Mouse (Mus musculus) megakaryocyte, embryonic 14.5 days (primary cell): ENCODE data around the gene Rad51b.

ENCODE experiments used
- FLI1 ChIP-seq: IDR thresholded peaks from 2 replicates; pipeline ENCODE4 v1.6.1; 2012; ENCODE audit warnings: low read length, inconsistent platforms, mixed read lengths
- GATA1 ChIP-seq: IDR thresholded peaks from 3 replicates; pipeline ENCODE4 v1.6.1; 2012; ENCODE audit warnings: mixed read lengths, low read length, inconsistent platforms, borderline replicate concordance

DNA sequence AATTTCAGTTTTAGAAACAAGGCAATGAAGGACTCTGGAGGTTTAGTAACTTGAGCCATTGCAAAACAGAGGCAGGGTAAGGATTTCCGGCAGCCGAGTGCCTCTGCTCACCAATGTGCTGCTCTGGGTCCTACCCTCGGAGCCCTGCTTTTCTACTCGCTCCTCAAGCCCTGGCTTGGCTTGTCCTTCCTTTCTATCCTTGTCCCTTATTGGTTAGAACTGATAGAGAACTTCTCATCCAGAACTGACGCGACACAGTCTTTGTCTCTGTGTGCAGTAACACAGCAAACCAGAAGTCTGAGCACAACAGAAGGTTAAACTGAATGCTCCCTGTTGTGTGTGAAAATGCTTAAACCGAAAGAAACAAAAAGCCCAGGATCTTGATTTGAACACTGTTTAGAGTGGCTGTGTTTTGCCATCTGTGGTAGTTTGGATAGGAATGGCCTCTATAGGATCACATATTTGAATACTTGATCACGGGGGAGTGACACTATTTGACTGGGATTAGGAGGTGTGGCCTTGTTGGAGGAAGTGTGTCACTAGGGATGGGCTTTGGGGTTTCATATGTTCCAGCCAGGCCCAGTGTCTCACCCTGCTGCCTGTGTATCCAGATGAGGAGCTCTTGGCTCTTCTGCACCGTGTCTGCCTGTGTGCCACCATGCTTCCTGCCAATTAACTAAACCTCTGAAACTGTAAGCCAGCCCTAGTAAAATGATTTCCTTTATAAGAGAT is 389.7 kb downstream of the Rad51b start:
- TF ChIP-seq GATA1: no peak
- no peak for TF ChIP-seq FLI1
